8 mouse cellular contexts compared by ENCODE assay signal in genomic region chr9:41583711-41584329, GRCm38 (mm10).
A peak's percentile ranks its signal among the peaks of the same experiment; 100 is the strongest.
DNase-seq lines count a peak whose midpoint lies in the region; ATAC-seq and TF ChIP-seq lines count a peak whose summit lies in the region.

No protein-coding gene starts in this region.

- H3K36me3 ChIP-seq in heart, embryonic 14.5 days (ENCODE audit: control insufficient read depth, insufficient read depth, low read length), result peaks cover 31% of the 10 kb centered on the region
- peaks cover 12% of the 10 kb centered on the region for H3K36me3 ChIP-seq in midbrain, embryonic 11.5 days (ENCODE audit: control insufficient read depth, insufficient read depth, low read length)

- H3K27ac ChIP-seq in layer of hippocampus, adult 2 months, result peak overlapping the region; percentile 79
- peak overlapping the region; percentile 51 to 67 for H3K27ac ChIP-seq in heart, embryonic 14.5 days (replicated peaks in 1 of 2; ENCODE audit: control insufficient read depth in 1 of 2, insufficient read depth in 1 of 2, low read depth in 2 of 2, low read length in 2 of 2)
- H3K27ac ChIP-seq in midbrain, embryonic 11.5 days (ENCODE audit: low read depth, low read length), result peak overlapping the region; percentile 90

- peak in 1 of 2 experiments; percentile 20 for DNase-seq in layer of hippocampus, adult 2 months (ENCODE audit: low spot score in 2 of 2)
- DNase-seq in layer of hippocampus, postnatal 25 days (ENCODE audit: extremely low spot score in 1 of 2, low spot score in 1 of 2), result no peak
- peak; percentile 39 for DNase-seq in embryo, embryonic 10 days (ENCODE audit: low spot score)
- DNase-seq in midbrain, embryonic 11.5 days (ENCODE audit: low spot score, missing footprints), result peak; percentile 94
- no peak for DNase-seq in urinary bladder, postnatal 4 days (ENCODE audit: low spot score in 2 of 2)
- no peak for DNase-seq in left cerebral cortex, adult 9 months (ENCODE audit: low spot score in 2 of 2)
- DNase-seq in layer of hippocampus, adult 9-11 months, result no peak

- 50% methylated on average over 8 of the region's 8 CpGs for WGBS in heart, embryonic 14.5 days
- 18% methylated on average over 8 of the region's 8 CpGs for WGBS in midbrain, embryonic 11.5 days

- H3K9ac ChIP-seq in heart, embryonic 14.5 days (ENCODE audit: low read length), result peak overlapping the region; percentile 78
- H3K9ac ChIP-seq in midbrain, embryonic 11.5 days (ENCODE audit: low read length), result peak overlapping the region; percentile 85

- H3K4me1 ChIP-seq in heart, embryonic 14.5 days (ENCODE audit: control insufficient read depth in 2 of 2, insufficient read depth in 2 of 2, low read length in 2 of 2), result peaks cover 4 to 20% of the 10 kb centered on the region in 2 experiments; a peak in 3 of 4 replicates
- peaks cover 39% of the 10 kb centered on the region for H3K4me1 ChIP-seq in midbrain, embryonic 11.5 days (ENCODE audit: control insufficient read depth, insufficient read depth, low read length)

- no peaks in the 10 kb centered on the region for H3K27me3 ChIP-seq in heart, embryonic 14.5 days (ENCODE audit: control insufficient read depth, insufficient read depth, low read length)
- no peaks in the 10 kb centered on the region for H3K27me3 ChIP-seq in midbrain, embryonic 11.5 days (ENCODE audit: control insufficient read depth, insufficient read depth, low read length)

- H3K9me3 ChIP-seq in heart, embryonic 14.5 days (ENCODE audit: control insufficient read depth, low read length), result no peaks in the 10 kb centered on the region
- H3K9me3 ChIP-seq in midbrain, embryonic 11.5 days (ENCODE audit: control insufficient read depth, low read length), result no peaks in the 10 kb centered on the region

- ATAC-seq in heart, embryonic 14.5 days (ENCODE audit: insufficient number of reproducible peaks, insufficient read depth, low FRiP score, low read depth), result no peak
- peak; percentile 38; the same call in 1 of the 2 replicates for ATAC-seq in midbrain, embryonic 11.5 days (ENCODE audit: low FRiP score)

- TF ChIP-seq CTCF in layer of hippocampus, adult 2 months (conservative IDR thresholded peaks at IDR 0.05), result no peak

- peak overlapping the region; percentile 65 for H3K4me3 ChIP-seq in layer of hippocampus, adult 2 months
- H3K4me3 ChIP-seq in heart, embryonic 14.5 days (ENCODE audit: control insufficient read depth in 1 of 2, insufficient read depth in 1 of 2, low read depth in 1 of 2, low read length in 2 of 2), result peak overlapping the region; percentile 34 to 54
- peak overlapping the region; percentile 61 for H3K4me3 ChIP-seq in midbrain, embryonic 11.5 days (ENCODE audit: low read depth, low read length)

- H3K4me2 ChIP-seq in heart, embryonic 14.5 days (ENCODE audit: low read length), result peak overlapping the region; percentile 74
- peak overlapping the region; percentile 53 for H3K4me2 ChIP-seq in midbrain, embryonic 11.5 days

Comparison
In these comparisons a context has a peak if more than half of its experiments do, and no peak if none do; other contexts are left out.
1. DNase-seq: peak in embryo, embryonic 10 days (single experiment) and midbrain, embryonic 11.5 days (single experiment); none in layer of hippocampus, postnatal 25 days (0 of 2), urinary bladder, postnatal 4 days (0 of 2), left cerebral cortex, adult 9 months (0 of 2) and layer of hippocampus, adult 9-11 months (single experiment).
2. Peak in every context shown above with its lines, with median percentiles within 50 percentile points of each other: H3K27ac ChIP-seq and H3K4me3 ChIP-seq.